Mouse (Mus musculus): Measurements from ENCODE around the gene Rasal2. TPM values are rescaled to one million over a fixed set of nuclear protein-coding genes. Genes with fewer than 3 reads are reported as not detected.

Gene Rasal2
- polyA plus RNA-seq, 1 experiment: 0.10 TPM

DNA sequence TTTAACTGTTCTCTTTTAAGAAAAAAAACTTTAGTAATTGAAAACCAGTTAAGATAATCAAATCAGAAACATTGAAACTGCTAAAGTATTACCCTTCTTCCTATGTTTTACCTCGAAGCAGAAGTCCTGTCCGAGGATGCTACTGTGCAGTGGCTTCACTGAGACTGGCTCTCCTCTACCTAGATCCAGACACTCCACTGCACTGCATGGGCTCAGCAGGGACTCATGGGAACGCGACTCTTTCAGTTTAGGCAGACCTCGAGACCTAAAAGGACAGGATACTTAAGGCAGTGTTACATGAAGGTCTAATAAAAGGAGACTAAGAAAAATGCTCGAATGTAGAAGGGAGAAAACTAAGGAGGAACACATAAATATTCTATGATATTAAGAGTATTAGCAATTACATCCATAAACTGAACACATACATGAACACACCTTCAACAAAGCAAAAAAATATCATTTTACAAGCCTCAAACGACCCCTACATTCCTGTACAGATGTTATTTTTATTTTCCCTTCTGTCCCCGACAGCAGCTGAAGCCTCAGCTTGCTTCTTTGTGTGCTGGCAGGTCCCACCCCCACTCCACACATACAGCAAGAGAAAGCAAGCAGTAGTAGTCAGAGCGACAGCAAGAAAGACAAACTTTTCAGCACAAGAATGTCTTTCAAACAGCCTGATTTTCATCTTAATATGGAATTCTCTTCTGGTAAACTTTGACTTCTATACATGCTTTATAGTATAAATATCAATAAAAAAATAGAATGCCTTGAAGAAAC is 233.2 kb downstream of the Rasal2 start:
- peaks cover 3% of the 10 kb centered on the region for H3K27me3 ChIP-seq (replicated peaks)
- no peak for TF ChIP-seq FLI1 (IDR thresholded peaks at IDR 0.05; ENCODE audit: low read length)
- TF ChIP-seq GATA1 (IDR thresholded peaks at IDR 0.05; ENCODE audit: borderline replicate concordance, low read length): no peak
- H3K4me1 ChIP-seq: peaks cover 9% of the 10 kb centered on the region
- no peaks in the 10 kb centered on the region for H3K36me3 ChIP-seq (replicated peaks; ENCODE audit: low read length)
- no peak overlapping the region for H3K4me3 ChIP-seq (replicated peaks)
- H3K9me3 ChIP-seq: no peaks in the 10 kb centered on the region

DNA sequence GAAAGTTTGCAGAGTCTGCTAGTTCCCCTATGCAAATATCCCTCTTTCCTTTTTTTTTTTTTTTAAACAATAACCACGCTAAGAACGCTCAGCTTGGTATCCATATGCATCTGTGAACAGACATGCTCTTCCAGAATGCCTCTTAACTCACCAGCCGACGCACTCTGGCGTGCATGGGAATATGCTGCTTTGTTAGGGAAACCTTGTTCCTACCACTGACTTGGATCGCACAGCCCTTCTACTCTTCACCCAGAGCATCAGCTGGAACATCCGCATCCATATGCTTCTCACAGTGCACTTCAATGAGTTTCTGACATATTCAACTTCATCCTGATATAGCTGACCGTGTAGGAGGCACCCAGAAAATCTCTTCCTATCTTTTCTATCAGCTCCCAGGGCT is 243.1 kb downstream of the Rasal2 start:
- TF ChIP-seq GATA1 (IDR thresholded peaks at IDR 0.05; ENCODE audit: borderline replicate concordance, low read length): no peak
- TF ChIP-seq FLI1 (IDR thresholded peaks at IDR 0.05; ENCODE audit: low read length): no peak
- no peaks in the 10 kb centered on the region for H3K9me3 ChIP-seq
- no peaks in the 10 kb centered on the region for H3K36me3 ChIP-seq (replicated peaks; ENCODE audit: low read length)
- no peaks in the 10 kb centered on the region for H3K4me1 ChIP-seq
- no peak overlapping the region for H3K4me3 ChIP-seq (replicated peaks)
- H3K27me3 ChIP-seq (replicated peaks): no peaks in the 10 kb centered on the region

DNA sequence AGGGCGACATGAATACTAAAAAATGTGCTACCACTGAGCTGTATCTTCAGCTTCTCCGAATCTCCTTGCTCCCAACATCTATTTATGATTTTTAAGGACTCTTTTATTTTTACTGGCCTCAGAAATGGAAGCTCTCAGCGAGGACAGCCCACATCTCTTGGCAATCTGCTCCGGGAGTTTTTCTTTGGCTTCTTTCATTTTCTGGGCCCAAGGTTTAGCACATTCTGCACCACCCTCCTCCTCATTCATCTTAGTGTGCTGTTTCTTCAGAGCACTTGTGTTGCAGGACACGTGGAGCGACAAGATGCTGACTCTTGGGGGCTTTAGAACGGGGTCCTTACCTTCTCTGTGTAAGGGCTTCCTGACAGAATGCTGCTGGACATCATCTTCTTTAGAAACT is 243.5 kb downstream of the Rasal2 start:
- no peak overlapping the region for H3K4me3 ChIP-seq (replicated peaks)
- H3K27me3 ChIP-seq (replicated peaks): no peaks in the 10 kb centered on the region
- no peak for TF ChIP-seq FLI1 (IDR thresholded peaks at IDR 0.05; ENCODE audit: low read length)
- TF ChIP-seq GATA1 (IDR thresholded peaks at IDR 0.05; ENCODE audit: borderline replicate concordance, low read length): no peak
- no peaks in the 10 kb centered on the region for H3K4me1 ChIP-seq
- no peaks in the 10 kb centered on the region for H3K9me3 ChIP-seq
- H3K36me3 ChIP-seq (replicated peaks; ENCODE audit: low read length): no peaks in the 10 kb centered on the region

DNA sequence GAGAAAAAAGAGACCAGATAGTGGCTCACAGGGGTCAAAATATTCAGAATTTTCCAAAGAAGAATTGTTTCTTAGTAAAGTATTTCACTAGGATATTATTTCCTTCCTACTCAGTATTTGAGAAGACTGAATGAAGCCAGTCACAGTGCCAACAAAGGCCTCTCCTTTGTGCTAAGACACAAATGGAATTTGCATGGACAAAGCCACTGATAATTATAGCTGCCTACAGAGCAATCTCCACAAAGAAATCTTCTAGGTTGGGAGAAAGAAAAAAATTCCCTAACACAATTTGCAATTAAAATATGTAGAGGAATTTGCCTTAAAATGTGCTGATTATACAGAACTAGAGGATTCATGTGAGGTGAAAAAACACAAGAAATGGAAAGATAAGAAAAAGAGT is 258.6 kb downstream of the Rasal2 start:
- Histone ChIP-seq H3K4me1 (no peaks in the 10 kb centered on the region), H3K9me3 (no peaks in the 10 kb centered on the region), H3K27me3 (replicated peaks) (no peaks in the 10 kb centered on the region), H3K36me3 (replicated peaks; ENCODE audit: low read length) (no peaks in the 10 kb centered on the region), H3K4me3 (replicated peaks) (no peak overlapping the region)
- TF ChIP-seq FLI1 (IDR thresholded peaks at IDR 0.05; ENCODE audit: low read length): no peak
- TF ChIP-seq GATA1 (IDR thresholded peaks at IDR 0.05; ENCODE audit: borderline replicate concordance, low read length): no peak

DNA sequence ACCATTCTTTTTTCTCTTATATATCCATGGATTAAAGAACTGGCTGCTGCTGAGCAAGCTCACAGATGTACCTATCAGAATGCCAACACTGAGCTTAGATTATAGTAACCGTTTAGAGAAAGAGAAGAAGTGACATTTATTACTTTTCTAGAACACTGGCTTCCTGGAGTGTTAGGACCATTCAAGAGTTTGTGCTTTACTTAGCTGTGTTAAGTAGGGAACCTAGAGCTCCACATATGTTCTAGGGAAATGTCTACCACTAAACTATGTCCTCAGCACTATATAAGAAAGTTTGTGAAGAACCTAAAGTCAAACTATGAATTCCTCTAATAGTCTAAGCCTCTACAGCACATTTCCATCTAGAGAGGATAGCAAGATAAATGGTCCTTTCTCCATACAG is 262.3 kb downstream of the Rasal2 start:
- Histone ChIP-seq H3K4me1 (0 out of 2 replicates have a peak, but pooled peaks cover 2% of the 10 kb centered on the region), H3K36me3 (replicated peaks; ENCODE audit: low read length) (no peaks in the 10 kb centered on the region), H3K9me3 (no peaks in the 10 kb centered on the region), H3K4me3 (replicated peaks) (no peak overlapping the region), H3K27me3 (replicated peaks) (no peaks in the 10 kb centered on the region)
- TF ChIP-seq FLI1 (IDR thresholded peaks at IDR 0.05; ENCODE audit: low read length) (no peak), GATA1 (IDR thresholded peaks at IDR 0.05; ENCODE audit: borderline replicate concordance, low read length) (no peak)

DNA sequence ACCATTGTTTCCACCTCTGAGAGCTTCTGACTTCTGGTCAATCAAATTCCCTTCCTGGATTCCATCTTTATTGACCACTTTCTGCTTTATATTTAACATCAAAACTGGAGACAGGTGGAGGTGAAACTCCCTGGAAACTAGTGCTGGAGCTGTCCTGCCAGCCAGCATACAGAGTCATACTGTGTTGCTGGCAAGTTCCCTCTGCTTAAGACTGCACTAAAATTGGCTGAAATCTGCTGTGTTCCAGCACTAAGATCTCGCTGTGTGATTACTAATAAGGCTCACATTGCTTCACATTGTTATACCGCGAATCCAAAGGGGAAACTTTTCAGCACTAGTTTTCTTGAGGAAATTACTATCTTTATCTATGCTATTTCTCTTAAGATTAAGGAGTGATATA is 267.8 kb downstream of the Rasal2 start:
- Histone ChIP-seq H3K27me3 (replicated peaks) (no peaks in the 10 kb centered on the region), H3K4me3 (replicated peaks) (no peak overlapping the region), H3K36me3 (replicated peaks; ENCODE audit: low read length) (no peaks in the 10 kb centered on the region), H3K4me1 (0 out of 2 replicates have a peak, but pooled peaks cover 7% of the 10 kb centered on the region), H3K9me3 (no peaks in the 10 kb centered on the region)
- TF ChIP-seq GATA1 (IDR thresholded peaks at IDR 0.05; ENCODE audit: borderline replicate concordance, low read length) (no peak), FLI1 (IDR thresholded peaks at IDR 0.05; ENCODE audit: low read length) (no peak)

DNA sequence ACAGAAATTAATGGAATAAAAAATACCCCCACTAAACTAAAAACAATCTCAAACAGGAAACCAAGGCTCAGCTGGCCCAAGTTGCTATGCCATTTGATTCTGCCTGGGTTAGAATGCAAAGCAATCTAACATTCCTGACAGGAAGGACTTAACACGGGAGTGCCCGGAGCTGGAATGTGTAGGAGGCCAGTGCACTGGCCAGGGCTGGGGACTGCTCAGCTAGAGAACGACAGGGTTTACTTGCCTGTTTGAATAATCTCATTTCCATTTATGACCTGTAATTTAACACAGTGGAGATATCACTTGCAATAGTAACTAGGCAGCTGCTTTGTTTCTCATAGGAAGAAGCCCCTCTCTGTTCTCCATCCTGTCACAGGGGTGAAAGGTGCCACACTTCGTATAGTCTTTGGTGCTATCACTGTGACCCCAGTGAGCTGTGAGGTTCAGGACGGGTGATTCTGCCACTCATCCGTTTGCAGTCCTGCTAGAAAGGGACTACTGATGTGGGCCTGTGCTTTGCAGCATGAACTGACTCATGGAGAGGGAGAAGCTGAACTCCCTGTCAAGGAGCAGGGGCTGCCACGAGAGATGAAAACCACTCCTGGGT is 269.0 kb downstream of the Rasal2 start:
- Histone ChIP-seq H3K36me3 (replicated peaks; ENCODE audit: low read length) (no peaks in the 10 kb centered on the region), H3K27me3 (replicated peaks) (no peaks in the 10 kb centered on the region), H3K4me3 (replicated peaks) (no peak overlapping the region), H3K4me1 (0 out of 2 replicates have a peak, but pooled peaks cover 7% of the 10 kb centered on the region), H3K9me3 (no peaks in the 10 kb centered on the region)
- no peak for TF ChIP-seq GATA1 (IDR thresholded peaks at IDR 0.05; ENCODE audit: borderline replicate concordance, low read length)
- TF ChIP-seq FLI1 (IDR thresholded peaks at IDR 0.05; ENCODE audit: low read length): no peak

DNA sequence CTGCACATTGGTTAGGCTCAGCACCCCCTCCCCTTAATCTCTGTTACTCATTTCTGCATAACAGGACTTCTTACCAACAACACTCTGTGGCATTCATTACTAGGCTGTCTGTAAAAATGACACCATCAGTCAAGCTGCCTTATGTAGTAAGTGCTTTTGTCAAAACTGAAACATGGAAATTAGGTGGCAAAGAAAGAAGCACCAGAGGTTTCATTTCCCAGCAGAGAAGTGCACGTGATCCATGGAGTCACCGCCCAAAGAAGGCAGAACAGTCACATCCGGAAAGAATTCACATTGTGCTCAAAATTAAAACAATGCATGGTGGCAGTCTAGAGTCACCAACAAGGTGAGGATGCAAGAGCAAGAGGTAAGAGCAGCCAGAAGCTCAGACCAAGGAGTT is 271.4 kb downstream of the Rasal2 start:
- Histone ChIP-seq H3K4me1 (0 out of 2 replicates have a peak, but pooled peaks cover 7% of the 10 kb centered on the region), H3K27me3 (replicated peaks) (no peaks in the 10 kb centered on the region), H3K9me3 (no peaks in the 10 kb centered on the region), H3K36me3 (replicated peaks; ENCODE audit: low read length) (no peaks in the 10 kb centered on the region), H3K4me3 (replicated peaks) (no peak overlapping the region)
- TF ChIP-seq FLI1 (IDR thresholded peaks at IDR 0.05; ENCODE audit: low read length) (no peak), GATA1 (IDR thresholded peaks at IDR 0.05; ENCODE audit: borderline replicate concordance, low read length) (no peak)

DNA sequence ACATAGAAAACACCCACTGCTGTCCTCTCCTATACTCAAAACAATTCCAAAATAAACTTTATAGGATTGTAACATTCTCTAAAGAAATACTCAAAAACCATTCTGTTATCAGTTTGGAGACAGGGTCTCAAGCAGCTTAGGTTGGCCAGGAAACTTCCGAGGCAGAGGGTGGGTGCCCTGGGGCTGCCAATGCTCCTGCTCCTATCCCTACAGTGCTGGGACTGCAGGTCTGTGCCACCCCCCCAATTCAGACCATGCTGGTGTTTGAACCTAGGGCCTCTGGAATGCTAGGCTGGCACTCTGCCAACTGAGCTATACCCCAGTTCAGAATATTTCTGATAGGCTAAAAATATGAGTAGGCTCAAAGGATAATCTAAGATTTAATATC is 274.5 kb downstream of the Rasal2 start:
- Histone ChIP-seq H3K4me1 (no peaks in the 10 kb centered on the region), H3K36me3 (replicated peaks; ENCODE audit: low read length) (no peaks in the 10 kb centered on the region), H3K4me3 (replicated peaks) (no peak overlapping the region), H3K27me3 (replicated peaks) (no peaks in the 10 kb centered on the region), H3K9me3 (no peaks in the 10 kb centered on the region)
- no peak for TF ChIP-seq GATA1 (IDR thresholded peaks at IDR 0.05; ENCODE audit: borderline replicate concordance, low read length)
- no peak for TF ChIP-seq FLI1 (IDR thresholded peaks at IDR 0.05; ENCODE audit: low read length)

DNA sequence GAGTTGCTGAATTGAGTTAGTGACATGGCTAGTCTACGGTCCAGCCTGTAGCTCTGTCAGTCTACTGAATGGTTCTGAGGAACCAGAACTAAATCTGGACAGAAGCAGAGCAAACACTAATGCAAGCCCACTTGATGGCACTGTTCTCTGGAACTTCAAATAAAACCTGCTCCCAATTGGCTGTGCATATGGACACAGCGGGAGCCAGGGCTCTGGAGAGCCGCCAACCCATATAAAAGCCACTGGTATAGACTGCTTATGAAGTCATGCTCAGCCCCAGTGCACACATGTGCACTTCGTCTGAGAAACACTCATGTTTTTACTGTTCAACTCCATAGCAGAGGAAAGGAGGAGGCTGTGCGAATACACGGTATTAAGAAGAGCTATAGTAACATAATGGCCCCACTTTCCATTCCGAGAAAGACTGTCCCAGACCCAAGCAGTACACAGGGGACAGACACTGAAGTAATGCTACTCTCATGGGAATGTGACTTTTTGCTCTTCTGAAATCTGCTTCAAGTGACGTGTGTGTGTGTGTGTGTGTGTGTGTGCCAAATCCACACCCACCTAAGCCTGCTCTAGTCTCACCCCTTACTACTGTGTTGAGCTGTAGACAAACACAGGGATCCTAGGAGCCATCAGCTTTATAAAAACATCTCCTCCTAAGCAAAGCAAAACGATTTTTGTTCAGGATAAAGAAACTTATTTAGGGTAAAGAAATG is 275.1 kb downstream of the Rasal2 start:
- Histone ChIP-seq H3K9me3 (no peaks in the 10 kb centered on the region), H3K27me3 (replicated peaks) (no peaks in the 10 kb centered on the region), H3K4me1 (no peaks in the 10 kb centered on the region), H3K36me3 (replicated peaks; ENCODE audit: low read length) (no peaks in the 10 kb centered on the region), H3K4me3 (replicated peaks) (no peak overlapping the region)
- TF ChIP-seq FLI1 (IDR thresholded peaks at IDR 0.05; ENCODE audit: low read length) (no peak), GATA1 (IDR thresholded peaks at IDR 0.05; ENCODE audit: borderline replicate concordance, low read length) (no peak)

Data from megakaryocyte, embryonic 14.5 days (primary cell).